Mouse (Mus musculus): ENCODE measurements around the gene Galnt5. TPM values are rescaled to one million over a fixed set of nuclear protein-coding genes. Genes with fewer than 3 reads are reported as not detected.

Galnt5 gene
- polyA plus RNA-seq (2012; rRNA removed; ENCODE audit: low replicate concordance), result 0.24 and 0.65 TPM in 2 replicates

GRCm38 (mm10) chr2:57997752-57998430 lies at the start of gene Galnt5:
Galnt5 (plus strand) TSS chr2:57997884.

GRCm38 (mm10) chr2:58052821-58053581 lies 55.3 kb downstream of the Galnt5 start, which contains the start of gene Ermn:
Ermn (minus strand) TSS chr2:58052864.

Other genes starting within 250 kb of the Galnt5 start
- gene Ermn, start 55.0 kb downstream of the Galnt5 start, polyA plus RNA-seq (2012; rRNA removed; ENCODE audit: low replicate concordance), result not detected in 2 replicates
- 3.3 and 14.8 TPM in 2 replicates for gene Cytip, start 197.6 kb downstream of the Galnt5 start, polyA plus RNA-seq (2012; rRNA removed; ENCODE audit: low replicate concordance)